Mouse (Mus musculus): ENCODE data around the gene Olfr578.

DNA sequence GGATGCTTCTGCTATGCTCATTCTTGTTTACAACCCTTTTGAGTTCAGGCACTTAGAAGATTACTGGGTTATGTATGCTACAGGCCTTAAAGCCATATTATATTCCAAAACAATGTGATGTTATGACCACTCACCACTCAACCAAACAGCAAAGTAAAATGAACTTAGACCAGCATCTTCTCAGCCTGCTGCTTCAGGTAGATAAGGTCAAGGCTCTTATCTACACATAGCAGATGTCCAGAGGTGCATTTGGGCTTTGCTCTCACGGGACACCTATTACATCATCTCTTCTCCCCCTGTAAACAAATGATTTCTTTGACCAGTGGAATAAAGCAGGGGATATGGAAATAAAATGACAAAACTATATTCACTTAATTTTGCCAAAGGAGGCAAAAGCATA is 30.5 kb downstream of the Olfr578 start, which contains the start of gene Olfr575:
- no peak for TF ChIP-seq CTCF (IDR thresholded peaks at IDR 0.05; ENCODE audit: borderline replicate concordance, insufficient read depth, low read length)
- no peak for TF ChIP-seq POLR2A (IDR thresholded peaks at IDR 0.05; ENCODE audit: low read depth, low read length)

All from embryonic fibroblast, embryonic 13.5 days (primary cell).